Mouse (Mus musculus) lung, postnatal 14 days (tissue): ENCODE results near the gene Mchr1.

ENCODE experiments used
- DNase-seq: peaks from one replicate; pipeline ENCODE4 v3.0.0; 2021

Mchr1 gene

DNA sequence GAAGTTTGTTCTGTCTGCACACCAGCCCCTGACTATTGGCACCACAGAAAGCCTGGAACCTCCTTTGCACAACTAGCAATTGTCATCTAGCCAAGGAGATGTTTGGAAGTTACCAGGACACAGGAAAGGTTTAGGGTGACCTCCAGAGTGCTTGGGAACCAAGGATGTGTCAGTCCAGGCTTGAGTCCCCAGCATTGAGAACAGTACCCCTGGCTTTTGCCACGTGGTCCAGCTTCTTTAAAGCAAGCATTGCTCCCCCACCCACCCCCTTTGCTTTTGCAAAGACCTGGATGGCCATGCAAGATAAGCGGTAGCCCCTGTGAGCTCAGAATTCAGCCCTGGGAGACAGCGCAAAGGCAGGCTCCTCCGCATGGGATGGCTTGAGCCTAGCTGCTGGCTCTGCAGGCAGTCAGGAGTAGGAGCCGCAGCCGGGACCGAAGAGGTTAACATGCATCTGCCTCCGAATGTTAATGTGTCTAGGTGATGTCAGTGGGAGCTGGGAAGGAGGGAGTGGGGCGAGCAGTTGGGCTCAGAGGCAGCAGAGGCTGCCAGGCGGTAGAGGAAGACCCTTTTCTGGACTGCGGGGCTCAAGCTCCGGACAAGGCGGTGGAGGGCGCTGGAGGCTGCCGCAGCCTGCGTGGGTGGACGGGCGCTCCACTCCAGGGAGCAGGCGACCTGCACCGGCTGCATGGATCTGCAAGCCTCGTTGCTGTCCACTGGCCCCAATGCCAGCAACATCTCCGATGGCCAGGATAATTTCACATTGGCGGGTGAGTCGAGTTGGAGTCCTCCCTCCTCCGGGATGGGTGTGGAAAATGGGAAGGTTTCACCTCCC, at the start of gene Mchr1:
TSS of gene Mchr1 (plus strand) at position 414 of the 835 bp plus-strand sequence.
- DNase-seq, result peak; percentile 64

DNA sequence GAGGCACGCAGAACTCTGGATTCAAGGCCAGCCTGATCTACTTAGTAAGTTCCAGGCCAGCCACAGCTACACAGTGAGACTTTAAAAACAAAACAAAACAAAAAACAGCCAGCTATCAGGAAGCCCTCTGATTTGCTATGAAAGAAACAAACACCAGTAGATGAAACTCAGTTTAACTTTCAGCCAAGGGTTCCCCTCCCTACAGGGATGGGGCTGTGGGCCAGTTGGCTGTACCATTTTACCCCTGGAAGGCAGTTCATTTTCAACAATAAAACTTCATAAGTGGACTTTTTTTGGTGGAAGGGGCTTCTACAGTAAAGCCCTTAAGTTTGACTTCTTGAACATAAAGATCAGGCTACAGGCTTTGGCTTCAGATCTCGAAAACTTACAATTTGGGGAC, 46.2 kb upstream of the Mchr1 start:
- DNase-seq, result peak; percentile 30

- peak; percentile 28 for DNase-seq
Observed at GRCm38 (mm10) chr15:81190011-81190629, 45.2 kb upstream of the Mchr1 start.

DNA sequence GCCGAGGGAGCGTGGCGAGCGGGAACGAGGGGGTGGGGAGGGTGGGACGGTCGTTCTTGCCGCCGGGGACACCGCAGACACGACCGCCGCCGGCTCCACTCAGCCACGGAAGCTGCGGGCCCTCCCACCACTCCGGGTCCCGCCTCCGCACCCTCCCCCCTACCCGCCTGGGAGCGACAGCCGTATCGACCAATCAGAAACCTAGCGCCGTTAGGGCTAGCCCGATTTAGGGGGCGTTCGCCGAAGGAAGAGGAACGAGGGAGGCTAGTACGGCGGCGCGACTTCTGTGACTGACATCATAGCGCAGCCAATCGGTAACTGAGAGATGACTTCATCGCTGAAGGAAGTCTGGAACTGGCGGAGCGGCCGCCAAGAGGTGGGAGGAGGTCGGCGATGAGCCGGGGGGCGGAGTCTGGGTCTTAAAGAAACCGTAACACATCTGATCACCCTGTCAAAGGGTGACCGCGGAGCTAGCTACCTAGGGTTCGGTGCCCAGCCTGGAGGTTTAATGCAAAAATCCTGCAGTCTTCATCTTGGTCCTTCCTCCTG, 44.6 kb upstream of the Mchr1 start, which contains the start of gene Mrtfa:
TSS of gene Mrtfa (minus strand) at position 128 of the 549 bp plus-strand sequence.
- DNase-seq, result peak; percentile 99

- DNase-seq, result no peak
Observed at GRCm38 (mm10) chr15:81191303-81191702, 44.0 kb upstream of the Mchr1 start.

- DNase-seq, result no peak
Observed at GRCm38 (mm10) chr15:81192316-81192715, 43.0 kb upstream of the Mchr1 start.

- no peak for DNase-seq
Observed at GRCm38 (mm10) chr15:81192858-81193257, 42.4 kb upstream of the Mchr1 start.

DNA sequence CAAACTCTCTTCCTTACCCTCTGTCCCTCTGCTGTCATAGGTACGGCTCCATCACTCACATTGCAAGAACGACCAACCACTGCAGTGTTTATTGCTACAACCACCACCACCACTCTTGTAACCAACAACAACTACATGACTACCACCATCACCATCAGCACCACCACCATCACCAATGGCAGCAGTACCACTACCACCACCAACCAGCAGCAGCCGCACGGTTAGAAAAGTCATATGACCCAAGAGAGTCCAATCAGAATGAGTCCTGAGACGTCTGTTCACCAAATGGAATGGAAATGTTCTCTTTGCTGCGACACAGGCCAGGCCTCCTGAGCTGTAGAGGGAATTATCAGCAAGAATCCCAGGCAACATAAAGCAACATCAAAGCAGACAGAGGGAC, 40.5 kb upstream of the Mchr1 start:
- no peak for DNase-seq

DNA sequence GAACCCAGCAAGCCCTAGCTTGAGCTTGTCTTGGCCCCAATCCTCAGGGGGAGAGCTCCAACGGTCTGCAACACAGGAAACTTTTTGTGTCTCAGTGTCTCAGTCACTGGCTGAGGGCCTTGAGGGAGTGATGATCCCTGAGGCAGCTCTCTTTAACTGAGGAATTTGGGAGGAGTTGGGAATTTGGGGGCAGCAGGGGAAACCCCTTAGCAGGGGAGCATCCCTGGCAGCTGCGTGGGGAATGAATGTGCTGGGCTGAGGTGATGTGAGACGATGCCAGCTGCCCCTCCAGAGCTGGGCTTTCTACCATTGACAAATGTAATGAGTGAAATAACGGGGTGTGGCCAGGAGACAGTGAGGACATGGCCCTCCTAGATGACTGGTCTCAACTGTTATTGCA, 39.9 kb upstream of the Mchr1 start:
- DNase-seq, result no peak

DNA sequence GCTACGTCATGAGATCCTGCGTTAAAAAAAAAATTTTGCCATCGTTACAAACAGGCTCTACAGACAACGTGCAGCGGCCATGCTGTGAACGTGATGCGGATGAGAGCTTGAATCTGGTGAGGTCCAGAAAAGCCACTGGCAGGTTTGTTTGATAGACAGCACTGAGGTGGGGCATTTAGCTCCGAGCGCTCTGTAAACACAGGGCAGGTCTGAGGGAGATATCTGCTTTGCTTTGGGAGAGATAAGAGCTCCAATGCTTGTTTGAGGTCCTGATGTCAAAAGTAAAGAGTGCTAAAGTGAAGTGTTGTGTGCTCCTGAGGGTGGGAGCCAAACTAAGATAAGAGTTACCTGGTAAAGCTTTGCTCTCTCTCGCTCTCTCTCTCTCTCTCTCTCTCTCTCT, 38.1 kb upstream of the Mchr1 start:
- DNase-seq, result no peak

DNA sequence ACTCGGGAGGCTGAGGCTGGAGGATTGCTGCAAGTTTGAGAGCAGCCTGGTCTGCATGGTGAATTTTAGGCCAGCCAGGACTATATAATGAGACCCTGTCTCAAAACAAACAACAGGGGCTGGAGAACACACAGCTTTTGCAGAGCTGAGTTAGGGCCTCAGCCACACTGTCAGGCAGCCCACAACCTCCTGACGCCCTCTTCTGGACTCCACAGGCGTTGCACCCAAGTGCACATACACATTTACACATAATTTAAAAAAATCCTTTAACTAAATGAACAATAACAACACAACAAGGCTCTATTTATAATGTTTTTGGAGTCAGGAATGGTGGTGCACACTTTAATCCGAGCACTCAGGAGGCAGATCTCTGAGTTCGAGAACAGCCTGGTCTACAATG, 36.9 kb upstream of the Mchr1 start:
- no peak for DNase-seq

DNA sequence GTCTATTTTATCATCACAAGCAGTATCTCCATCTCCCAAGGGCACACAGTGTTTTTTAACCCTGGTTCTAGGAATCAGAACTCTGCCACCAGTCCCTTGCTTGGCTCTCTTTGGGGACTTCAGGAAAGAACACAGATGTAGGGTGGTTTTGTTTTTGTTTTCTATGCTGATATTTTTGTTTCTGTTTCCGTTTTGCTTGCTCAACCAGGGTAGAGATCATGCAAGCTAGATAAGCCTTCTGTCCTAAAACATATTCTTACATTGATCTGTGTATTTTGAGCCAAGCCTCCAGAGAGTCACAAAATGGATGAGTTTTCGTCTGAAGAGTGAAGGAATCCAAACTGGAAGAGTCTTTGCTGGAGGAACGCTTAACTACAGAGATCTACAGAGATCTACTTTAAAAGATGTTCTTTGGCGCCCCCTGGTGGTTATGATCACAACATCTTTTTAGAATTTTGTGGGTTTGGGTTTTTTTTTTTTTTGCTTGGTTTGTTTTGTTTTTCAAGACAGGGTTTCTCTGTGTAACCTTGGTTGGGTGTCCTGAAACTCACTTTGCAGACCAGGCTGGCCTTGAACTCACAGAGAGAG, 35.8 kb upstream of the Mchr1 start:
- peak; percentile 88 for DNase-seq

DNA sequence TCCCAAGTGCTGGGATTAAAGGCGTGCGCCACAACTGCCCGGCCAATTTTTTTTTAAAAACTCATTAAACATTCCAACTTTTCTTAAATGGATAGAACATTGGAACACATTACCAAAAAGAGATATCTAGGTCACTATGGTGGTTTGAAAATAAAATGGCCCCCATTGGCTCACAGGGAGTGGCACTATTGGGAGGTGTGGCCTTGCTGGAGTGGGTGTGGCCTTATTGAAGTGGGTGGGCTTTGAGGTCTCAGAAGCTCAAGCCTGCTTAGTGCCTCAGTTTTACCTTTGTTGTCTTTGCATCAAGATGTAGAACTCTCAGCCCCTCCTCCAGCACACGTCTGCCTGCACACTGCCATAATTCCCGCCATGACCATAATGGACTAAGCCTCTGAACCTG, 32.8 kb upstream of the Mchr1 start:
- no peak for DNase-seq

GRCm38 (mm10) chr15:81210496-81210895, 24.8 kb upstream of the Mchr1 start:
- DNase-seq, result no peak

DNA sequence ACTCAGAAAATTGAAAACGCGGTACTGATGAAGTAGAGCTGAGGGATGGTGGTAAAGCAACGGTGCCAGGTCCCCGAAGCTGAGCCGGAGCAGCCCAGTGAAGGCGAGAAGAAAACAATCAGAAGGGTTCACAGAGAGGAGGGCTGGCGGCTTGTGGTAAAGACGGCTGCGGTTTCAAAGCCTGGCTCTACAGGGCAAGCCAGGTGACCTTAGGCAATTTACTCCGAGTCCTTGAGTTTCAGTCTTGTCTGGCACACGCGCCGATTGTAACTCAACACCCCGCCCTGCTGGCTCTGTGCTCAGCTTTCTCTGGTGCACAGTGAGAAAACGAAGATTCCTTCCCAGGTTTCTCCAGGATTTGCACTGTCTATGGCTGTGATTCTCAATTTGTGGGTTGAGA, 22.3 kb upstream of the Mchr1 start:
- peak; percentile 45 for DNase-seq

- no peak for DNase-seq
Observed at GRCm38 (mm10) chr15:81216906-81217653, 18.2 kb upstream of the Mchr1 start.

GRCm38 (mm10) chr15:81219054-81219453, 16.2 kb upstream of the Mchr1 start:
- no peak for DNase-seq

DNA sequence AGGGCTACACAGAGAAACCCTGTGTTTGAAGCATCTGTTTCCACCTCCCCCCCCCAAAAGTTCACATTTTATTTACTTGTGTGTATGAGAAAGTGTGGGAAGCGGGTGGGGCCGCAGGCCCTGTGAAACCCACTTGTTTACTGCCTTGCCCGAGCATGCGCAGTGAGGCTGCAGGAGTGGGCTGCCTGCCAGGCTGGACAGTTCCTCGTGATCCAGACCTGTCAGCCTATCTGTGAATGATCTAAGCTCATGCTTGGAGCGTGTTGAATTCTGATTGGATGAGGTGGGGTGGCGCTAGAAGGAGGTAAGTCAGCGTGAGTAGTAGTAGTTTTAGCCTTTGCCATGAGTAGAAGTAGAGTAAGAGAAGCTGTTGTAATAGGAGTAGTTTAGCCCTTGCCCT, 15.2 kb upstream of the Mchr1 start:
- peak; percentile 19 for DNase-seq

GRCm38 (mm10) chr15:81221446-81221845, 13.9 kb upstream of the Mchr1 start:
- no peak for DNase-seq

GRCm38 (mm10) chr15:81225016-81225415, 10.3 kb upstream of the Mchr1 start:
- DNase-seq, result no peak

DNA sequence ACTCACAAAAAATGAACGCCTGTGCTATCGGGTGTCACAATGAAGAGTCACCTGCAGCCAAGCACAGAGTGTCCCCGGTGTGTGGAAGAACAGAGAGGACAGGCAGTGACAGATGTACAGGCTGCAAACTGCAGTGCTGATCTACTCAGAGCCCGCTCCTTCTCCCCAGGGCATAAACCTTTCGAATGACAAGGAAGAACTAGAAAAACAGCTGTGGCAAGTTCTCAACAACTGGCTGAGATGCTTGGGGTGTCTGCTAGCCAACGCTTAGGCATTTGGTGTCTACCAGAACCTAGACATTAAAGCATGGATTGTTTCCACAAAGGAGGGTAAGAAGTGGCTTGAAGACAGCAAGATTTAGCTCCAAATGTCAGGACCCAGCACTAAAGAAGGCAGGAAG, 9.6 kb upstream of the Mchr1 start:
- no peak for DNase-seq

DNA sequence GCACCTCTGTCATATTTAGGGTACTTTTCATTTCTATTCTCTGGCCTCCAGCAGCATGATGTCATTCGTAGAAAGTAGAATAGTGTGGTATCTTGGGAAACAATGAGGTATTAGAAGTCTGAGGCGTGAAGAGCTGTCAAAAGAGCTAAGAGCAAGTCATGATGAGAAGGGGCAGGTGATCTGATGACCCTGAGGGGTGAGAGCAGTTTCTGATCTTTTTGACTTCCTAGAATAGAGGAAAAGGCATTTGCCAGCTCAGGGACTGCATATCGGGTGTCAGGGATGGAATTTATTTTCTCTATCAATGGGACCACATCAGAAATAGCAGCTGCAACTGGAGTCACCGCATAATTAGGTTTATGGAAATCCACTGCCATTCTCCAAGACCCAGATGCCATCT, 8.5 kb upstream of the Mchr1 start:
- no peak for DNase-seq

DNA sequence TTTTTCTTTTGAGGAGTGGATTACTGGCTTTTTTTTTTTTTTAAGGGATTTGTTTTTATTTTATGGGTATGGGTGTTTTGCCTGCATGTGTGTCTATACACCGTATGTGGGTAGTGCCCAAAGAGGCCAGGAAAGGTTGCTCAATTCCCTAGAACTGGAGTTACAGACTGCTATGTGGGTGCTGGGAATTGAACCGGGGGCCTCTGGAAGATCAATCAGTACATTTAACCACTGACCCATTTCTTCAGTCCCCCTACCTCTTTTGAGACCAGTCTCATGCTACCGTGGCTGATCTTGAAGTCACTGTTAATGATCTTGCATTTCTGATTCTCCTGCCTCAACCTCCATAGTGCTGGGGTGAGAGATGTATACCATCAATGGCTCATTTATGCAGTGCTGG, 8.0 kb upstream of the Mchr1 start:
- DNase-seq, result no peak
